Mouse (Mus musculus) cerebellum, adult 2 months (tissue): ENCODE data around the gene Add3. TPM values are rescaled to one million over a fixed set of nuclear protein-coding genes. Genes with fewer than 3 reads are reported as not detected.

Experiments used
- DNase-seq, 2 experiments: peaks; one replicate each; pipeline ENCODE4 v3.0.0; 2021
- H3K27ac ChIP-seq: fragments of 200-500 bp; 2 replicates; pipeline ENCODE4 v1.5.1; 2012; ENCODE audit warnings: low read length, control low read depth, inconsistent platforms; ENCODE audit not compliant: insufficient read depth
- H3K27me3 ChIP-seq: fragments of 200-500 bp; 2 replicates; pipeline ENCODE4 v1.6.1; 2012; ENCODE audit warnings: inconsistent platforms, mild to moderate bottlenecking, low read length, moderate library complexity; ENCODE audit not compliant: control insufficient read depth, insufficient read depth
- H3K4me1 ChIP-seq: fragments of 200-500 bp; 2 replicates; pipeline ENCODE4 v1.6.1; 2011; ENCODE audit warnings: low read length; ENCODE audit not compliant: control insufficient read depth, insufficient read depth
- H3K4me3 ChIP-seq: fragments of 200-500 bp; replicated peaks from 2 replicates; pipeline ENCODE3; 2011; ENCODE audit warnings: mild to moderate bottlenecking, low read depth, low read length, control low read depth; ENCODE audit not compliant: insufficient read depth
- CTCF ChIP-seq: fragments of 200-500 bp; IDR thresholded peaks from 2 replicates; pipeline ENCODE4 v1.5.1; 2011; ENCODE audit warnings: low read depth, mild to moderate bottlenecking, control low read depth, low read length, moderate library complexity, borderline replicate concordance; ENCODE audit not compliant: insufficient read depth
- POLR2A ChIP-seq: fragments of 200-500 bp; IDR thresholded peaks from 2 replicates; pipeline ENCODE4 v1.6.1; 2011; ENCODE audit warnings: low read length, control low read depth, borderline replicate concordance; ENCODE audit not compliant: insufficient read depth
- WGBS: fragments of 180-500 bp; shearing (Covaris S2); methylation state at CpG from one replicate; pipeline ENCODE4 v1.1.7; 2018; 5-methylcytosine and 5-hydroxymethylcytosine counted together
- polyA plus RNA-seq: library from polyadenylated mRNA; depleted of rRNA; stranded (reverse); fragments of >200 nt; gene quantifications from 2 replicates; pipeline ENCODE4 v1.2.3, GENCODE M21; 2012

Gene Add3
- polyA plus RNA-seq, 1 experiment, result 80.2 TPM

DNA sequence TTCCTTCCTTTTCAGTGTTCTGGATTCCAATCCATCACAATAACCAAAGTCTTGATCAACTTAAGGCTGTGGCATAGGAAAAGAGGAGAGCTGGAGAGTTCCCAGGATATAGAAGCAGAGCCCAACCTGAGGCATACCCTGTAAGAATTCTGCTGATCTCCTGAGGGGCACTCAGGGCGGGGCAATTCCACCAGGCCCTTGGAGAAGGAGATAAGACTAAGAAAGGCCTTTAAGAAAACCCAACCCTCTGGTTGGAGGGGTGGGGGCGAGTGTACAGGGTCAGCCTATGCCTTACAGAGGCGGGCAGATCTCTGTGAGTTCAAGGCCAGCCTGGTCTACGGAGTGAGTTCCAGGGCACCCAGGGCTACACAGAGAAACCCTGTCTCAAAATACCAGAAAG, 13.7 kb upstream of the Add3 start:
- no peak for DNase-seq
- Histone ChIP-seq H3K27me3 (no peaks in the 10 kb centered on the region), H3K27ac (no peak overlapping the region), H3K4me3 (no peak overlapping the region), H3K4me1 (no peaks in the 10 kb centered on the region)
- WGBS, result 90% methylated on average over 4 of the region's 4 CpGs
- TF ChIP-seq CTCF (no peak), POLR2A (no peak)

GRCm38 (mm10) chr19:53127320-53128291, 12.6 kb upstream of the Add3 start:
- 71% methylated on average over 18 of the region's 18 CpGs for whole genome bisulfite sequencing
- H3K4me1 ChIP-seq, result no peaks in the 10 kb centered on the region
- TF ChIP-seq CTCF, result no peak
- no peak for TF ChIP-seq POLR2A
- no peak for DNase-seq
- H3K27ac ChIP-seq, result no peak overlapping the region
- H3K4me3 ChIP-seq, result no peak overlapping the region
- H3K27me3 ChIP-seq, result no peaks in the 10 kb centered on the region

- no peak overlapping the region for H3K4me3 ChIP-seq
- TF ChIP-seq CTCF (no peak), POLR2A (no peak)
- DNase-seq, result no peak
- H3K27me3 ChIP-seq, result no peaks in the 10 kb centered on the region
- 67% methylated on average over 13 of the region's 13 CpGs for WGBS
- H3K27ac ChIP-seq, result no peak overlapping the region
- H3K4me1 ChIP-seq, result no peaks in the 10 kb centered on the region
These were observed 11.5 kb upstream of the Add3 start for GRCm38 (mm10) chr19:53128494-53129337.

- no peaks in the 10 kb centered on the region for H3K27me3 ChIP-seq
- H3K4me3 ChIP-seq, result no peak overlapping the region
- no peaks in the 10 kb centered on the region for H3K4me1 ChIP-seq
- 91% methylated on average over 15 of the region's 16 CpGs for WGBS
- no peak for DNase-seq
- no peak for TF ChIP-seq CTCF
- TF ChIP-seq POLR2A, result no peak
- no peak overlapping the region for H3K27ac ChIP-seq
These were observed 9.7 kb upstream of the Add3 start for GRCm38 (mm10) chr19:53130399-53131175.

GRCm38 (mm10) chr19:53132471-53132870, 7.8 kb upstream of the Add3 start:
- H3K4me3 ChIP-seq, result no peak overlapping the region
- 88% methylated on average over 10 of the region's 10 CpGs for WGBS

GRCm38 (mm10) chr19:53136336-53137090, 3.7 kb upstream of the Add3 start:
- no peak overlapping the region for H3K27ac ChIP-seq
- no peak for DNase-seq
- no peaks in the 10 kb centered on the region for H3K27me3 ChIP-seq
- H3K4me1 ChIP-seq, result no peaks in the 10 kb centered on the region
- TF ChIP-seq CTCF (no peak), POLR2A (no peak)
- no peak overlapping the region for H3K4me3 ChIP-seq
- WGBS, result 91% methylated on average over 13 of the region's 13 CpGs

More at GRCm38 (mm10) chr19:53132471-53132870, 7.8 kb upstream of the Add3 start:
- Histone ChIP-seq H3K4me1 (no peaks in the 10 kb centered on the region), H3K27ac (no peak overlapping the region), H3K27me3 (no peaks in the 10 kb centered on the region)
- DNase-seq, result no peak
- TF ChIP-seq POLR2A (no peak), CTCF (no peak)

DNA sequence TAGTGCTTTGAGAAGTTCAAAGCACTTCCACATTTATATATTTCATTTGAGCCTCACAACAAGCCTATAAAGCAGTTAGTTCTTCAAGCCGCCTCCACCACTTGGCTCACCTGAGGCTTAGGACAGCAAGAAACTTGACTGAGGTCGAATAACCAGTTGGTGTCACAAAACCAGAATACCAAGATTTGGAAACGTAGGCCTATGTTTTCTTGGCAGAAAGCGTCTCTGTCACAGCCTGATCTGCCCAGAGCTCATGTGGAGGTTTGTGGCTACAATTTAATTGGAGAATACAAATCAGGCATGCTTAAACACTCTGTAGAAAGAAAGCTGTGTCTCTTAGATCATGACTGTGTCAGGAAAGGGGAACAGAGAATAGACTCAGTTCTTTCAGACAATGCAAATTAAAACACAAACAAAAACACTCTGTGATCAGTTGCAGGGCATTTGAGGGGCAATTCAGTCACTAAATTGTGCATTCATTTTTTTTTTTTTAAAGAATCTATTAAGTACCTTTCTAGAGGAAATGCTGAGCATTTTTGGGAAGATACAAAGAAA, 3.0 kb upstream of the Add3 start:
- Histone ChIP-seq H3K27me3 (no peaks in the 10 kb centered on the region), H3K27ac (no peak overlapping the region), H3K4me1 (no peaks in the 10 kb centered on the region), H3K4me3 (no peak overlapping the region)
- WGBS, result 34% methylated on average over 4 of the region's 4 CpGs
- TF ChIP-seq CTCF, result no peak
- TF ChIP-seq POLR2A, result no peak
- DNase-seq, result no peak
